In genomic region chr11:3330991-3331750, GRCm38 (mm10) we compare ENCODE assay signal across 8 mouse cellular contexts. TPM values are rescaled to one million over a fixed set of nuclear protein-coding genes. Genes with fewer than 3 reads are reported as not detected.
DNase-seq lines count a peak whose midpoint lies in the region; ATAC-seq lines count a peak whose summit lies in the region.

No protein-coding gene starts in this region.

- H3K27ac ChIP-seq in hindbrain, embryonic 12.5 days = peak overlapping the region; percentile 66
- peak overlapping the region; percentile 52 for H3K27ac ChIP-seq in midbrain, embryonic 14.5 days (replicated peaks; ENCODE audit: low read depth, low read length)

- peaks cover 26% of the 10 kb centered on the region for H3K4me1 ChIP-seq in hindbrain, embryonic 12.5 days
- peaks cover 9% of the 10 kb centered on the region for H3K4me1 ChIP-seq in midbrain, embryonic 14.5 days (ENCODE audit: control insufficient read depth, insufficient read depth, low read length)

- peak overlapping the region; percentile 67 for H3K9ac ChIP-seq in hindbrain, embryonic 12.5 days
- peak overlapping the region; percentile 52 for H3K9ac ChIP-seq in midbrain, embryonic 14.5 days (replicated peaks; ENCODE audit: low read length)

- no peaks in the 10 kb centered on the region for H3K9me3 ChIP-seq in hindbrain, embryonic 12.5 days (replicated peaks)
- H3K9me3 ChIP-seq in midbrain, embryonic 14.5 days (ENCODE audit: control insufficient read depth, low read length) = no peaks in the 10 kb centered on the region

- peaks cover 5% of the 10 kb centered on the region; the same call in 1 of the 2 replicates for H3K27me3 ChIP-seq in hindbrain, embryonic 12.5 days
- no peaks in the 10 kb centered on the region for H3K27me3 ChIP-seq in midbrain, embryonic 14.5 days (ENCODE audit: control insufficient read depth, insufficient read depth, low read length)

- peak; percentile 28 for DNase-seq in right cerebral cortex, postnatal 25 days
- DNase-seq in right cerebral cortex, postnatal 14 days = no peak
- peak; percentile 25 for DNase-seq in embryo, embryonic 11 days
- peak; percentile 59 for DNase-seq in midbrain, embryonic 14.5 days
- no peak for DNase-seq in ovary, postnatal 36 days (ENCODE audit: low spot score)
- no peak for DNase-seq in urinary bladder, postnatal 36 days (ENCODE audit: low spot score in 2 of 2)
- DNase-seq in kidney, postnatal 25 days = no peak

- peak overlapping the region; percentile 52 for H3K4me3 ChIP-seq in hindbrain, embryonic 12.5 days
- peak overlapping the region; percentile 63 for H3K4me3 ChIP-seq in midbrain, embryonic 14.5 days (replicated peaks; ENCODE audit: low read depth, low read length)

- H3K36me3 ChIP-seq in hindbrain, embryonic 12.5 days = no peaks in the 10 kb centered on the region
- peaks cover 10% of the 10 kb centered on the region; the same call in 1 of the 2 replicates for H3K36me3 ChIP-seq in midbrain, embryonic 14.5 days (ENCODE audit: control insufficient read depth, insufficient read depth, low read length)

- 4% methylated on average over 14 of the region's 14 CpGs for WGBS in hindbrain, embryonic 12.5 days
- 1% methylated on average over 14 of the region's 14 CpGs for WGBS in midbrain, embryonic 14.5 days

- H3K4me2 ChIP-seq in hindbrain, embryonic 12.5 days (replicated peaks) = peak overlapping the region; percentile 99
- H3K4me2 ChIP-seq in midbrain, embryonic 14.5 days (ENCODE audit: low read length) = peak overlapping the region; percentile 100

- no peak for ATAC-seq in hindbrain, embryonic 12.5 days (ENCODE audit: low FRiP score)
- ATAC-seq in midbrain, embryonic 14.5 days (ENCODE audit: low FRiP score, low TSS enrichment) = no peak

RNA-seq across cellular contexts. Expression of gene Pik3ip1, which starts 1.0 kb away (rescaled TPM):
- polyA plus RNA-seq in hindbrain, embryonic 12.5 days (2016; fragmentation: Nextera tagmentation; extraction: Ambion mirVana) = 19.9 and 22.0 TPM in 2 replicates
- 20.2 and 21.2 TPM in 2 replicates for polyA plus RNA-seq in midbrain, embryonic 14.5 days (2014; fragmentation: Nextera tagmentation; extraction: Ambion mirVana)

RNA-seq across cellular contexts. Expression of gene Patz1, which starts 42.5 kb away (rescaled TPM):
- 115 and 119 TPM in 2 replicates for polyA plus RNA-seq in hindbrain, embryonic 12.5 days (2016; fragmentation: Nextera tagmentation; extraction: Ambion mirVana)
- polyA plus RNA-seq in midbrain, embryonic 14.5 days (2014; fragmentation: Nextera tagmentation; extraction: Ambion mirVana) = 61.9 and 78.7 TPM in 2 replicates

Comparison
In these comparisons a context has a peak if more than half of its experiments do, and no peak if none do; other contexts are left out.
1. DNase-seq: peak in right cerebral cortex, postnatal 25 days (single experiment), embryo, embryonic 11 days (single experiment) and midbrain, embryonic 14.5 days (single experiment); none in right cerebral cortex, postnatal 14 days (single experiment), ovary, postnatal 36 days (single experiment), urinary bladder, postnatal 36 days (0 of 2) and kidney, postnatal 25 days (0 of 2).